7 mouse cellular contexts compared by ENCODE assay signal in genomic region chr8:103019121-103019520, GRCm38 (mm10).
DNase-seq lines count a peak whose midpoint lies in the region; ATAC-seq and TF ChIP-seq lines count a peak whose summit lies in the region.

No protein-coding gene starts in this region.

- no peak overlapping the region for H3K9ac ChIP-seq in midbrain, embryonic 14.5 days (replicated peaks; ENCODE audit: low read length)

- H3K9me3 ChIP-seq in midbrain, embryonic 14.5 days (ENCODE audit: control insufficient read depth, low read length): no peaks in the 10 kb centered on the region

- intact Hi-C loops in heart, postnatal 36 days (cut with DNase I): no loop called here
- intact Hi-C loops in heart, postnatal 25 days (cut with DNase I): no loop called here

- no peaks in the 10 kb centered on the region for H3K4me1 ChIP-seq in embryonic fibroblast, embryonic 13.5 days (ENCODE audit: control insufficient read depth, insufficient read depth, low read length)
- H3K4me1 ChIP-seq in midbrain, embryonic 14.5 days (ENCODE audit: control insufficient read depth, insufficient read depth, low read length): no peaks in the 10 kb centered on the region

- peak overlapping the region; percentile 32; the same call in 1 of the 2 replicates for H3K27ac ChIP-seq in embryonic fibroblast, embryonic 13.5 days (ENCODE audit: insufficient read depth, low read length)
- no peak overlapping the region for H3K27ac ChIP-seq in midbrain, embryonic 14.5 days (replicated peaks; ENCODE audit: low read depth, low read length)

- no peak overlapping the region for H3K4me2 ChIP-seq in midbrain, embryonic 14.5 days (ENCODE audit: low read length)

- TF ChIP-seq POLR2A in embryonic fibroblast, embryonic 13.5 days (IDR thresholded peaks at IDR 0.05; ENCODE audit: low read depth, low read length): no peak

- no peaks in the 10 kb centered on the region for H3K36me3 ChIP-seq in midbrain, embryonic 14.5 days (ENCODE audit: control insufficient read depth, insufficient read depth, low read length)

- TF ChIP-seq CTCF in embryonic fibroblast, embryonic 13.5 days (IDR thresholded peaks at IDR 0.05; ENCODE audit: borderline replicate concordance, insufficient read depth, low read length): no peak

- no peak overlapping the region for H3K4me3 ChIP-seq in embryonic fibroblast, embryonic 13.5 days (ENCODE audit: insufficient read depth, low read length)
- H3K4me3 ChIP-seq in midbrain, embryonic 14.5 days (replicated peaks; ENCODE audit: low read depth, low read length): no peak overlapping the region

- H3K27me3 ChIP-seq in midbrain, embryonic 14.5 days (ENCODE audit: control insufficient read depth, insufficient read depth, low read length): no peaks in the 10 kb centered on the region

- DNase-seq in heart, postnatal 36 days: peak; percentile 5 to 20
- no peak for DNase-seq in heart, postnatal 25 days (ENCODE audit: low spot score)
- DNase-seq in adipocyte (ENCODE audit: low spot score): peak; percentile 41
- peak; percentile 64 for DNase-seq in lung, postnatal 14 days
- DNase-seq in thymus, postnatal 36 days: no peak
- no peak for DNase-seq in midbrain, embryonic 14.5 days

- no peak for ATAC-seq in midbrain, embryonic 14.5 days (ENCODE audit: low FRiP score, low TSS enrichment)

- 66% methylated on average over 4 of the region's 4 CpGs for WGBS in midbrain, embryonic 14.5 days

Comparison
In these comparisons a context has a peak if more than half of its experiments do, and no peak if none do; other contexts are left out.
1. DNase-seq: peak in heart, postnatal 36 days (2 of 2), adipocyte (single experiment) and lung, postnatal 14 days (single experiment); none in heart, postnatal 25 days (single experiment), thymus, postnatal 36 days (0 of 2) and midbrain, embryonic 14.5 days (single experiment).